Mouse (Mus musculus) left cerebral cortex, adult 9 months (tissue): ENCODE measurements around the gene Trub1.

Experiments
- DNase-seq, 2 experiments: peaks; one replicate each; pipeline ENCODE4 v3.0.0; 2022; ENCODE audit warnings: low spot score in 2 of 2

Gene Trub1

DNA sequence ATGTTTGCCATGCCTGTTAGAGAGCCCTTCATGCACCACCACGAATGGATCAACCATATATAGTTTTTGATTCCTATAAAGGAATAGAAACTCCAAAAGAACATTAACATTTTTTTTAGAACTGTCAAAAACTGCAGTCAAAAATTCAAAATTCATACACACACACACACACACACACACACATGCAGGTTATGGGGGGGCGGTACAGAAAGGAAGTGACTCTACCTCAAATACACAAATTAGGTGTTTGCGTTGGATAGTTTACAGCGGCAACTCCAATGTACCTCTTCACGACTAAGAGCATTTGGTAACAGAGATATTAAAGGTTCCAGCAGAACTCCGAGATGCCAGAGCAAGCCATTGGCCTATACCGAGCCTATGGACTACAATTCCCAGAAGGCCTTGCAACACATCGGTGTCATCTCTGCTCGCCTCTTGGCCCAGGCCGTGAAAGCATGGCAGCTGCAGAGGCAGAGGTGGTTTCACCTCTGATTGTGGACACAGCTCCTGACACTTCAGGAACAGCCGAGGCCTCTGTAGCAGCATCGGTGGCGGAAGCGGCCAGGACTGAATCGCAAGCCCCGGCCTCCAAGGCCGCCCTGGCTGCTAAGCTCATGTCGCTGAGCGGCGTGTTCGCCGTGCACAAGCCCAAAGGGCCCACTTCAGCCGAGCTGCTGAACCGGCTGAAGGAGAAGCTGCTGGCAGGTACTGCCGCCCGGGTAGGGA is at the start of gene Trub1:
Trub1 (plus strand) TSS at position 421 of the 726 bp plus-strand sequence.
- peak; percentile 53 to 85 for DNase-seq

DNA sequence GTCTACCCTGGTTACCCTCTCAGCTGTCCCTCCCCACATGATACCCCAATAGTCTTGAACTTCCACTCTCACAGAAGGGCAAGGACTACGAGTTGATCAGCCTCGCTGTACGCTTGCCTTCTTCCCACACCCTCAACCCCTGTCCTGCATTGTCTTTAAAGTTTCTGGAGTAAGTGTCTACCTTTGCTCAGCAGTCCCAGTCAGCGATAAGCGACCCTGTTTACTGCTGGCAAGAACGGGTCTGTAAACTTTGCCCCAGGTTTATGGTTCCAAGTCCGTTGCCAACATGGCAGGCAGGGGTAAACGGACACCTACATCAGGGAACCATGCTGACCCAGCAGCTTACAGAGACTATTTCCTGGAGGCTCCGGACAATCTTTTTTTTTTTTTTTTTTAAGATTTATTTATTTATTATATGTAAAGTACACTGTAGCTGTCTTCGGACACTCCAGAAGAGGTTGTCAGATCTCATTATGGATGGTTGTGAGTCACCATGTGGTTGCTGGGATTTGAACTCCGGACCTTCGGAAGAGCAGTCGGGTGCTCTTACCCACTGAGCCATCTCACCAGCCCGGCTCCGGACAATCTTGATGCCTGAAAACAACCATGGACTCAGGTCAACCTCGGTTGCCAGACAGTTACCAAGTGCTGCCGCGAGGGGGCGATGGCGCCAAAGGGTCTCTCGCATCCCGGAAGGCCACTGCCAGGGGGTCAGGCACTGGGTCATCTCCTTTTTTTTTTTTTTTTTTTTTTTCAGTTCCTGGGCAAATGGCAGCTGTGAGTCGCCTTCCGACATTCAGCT is 48.8 kb upstream of the Trub1 start:
- DNase-seq, result peak in 1 of 2 experiments; percentile 64

- peak in 1 of 2 experiments; percentile 22 for DNase-seq
Observed at GRCm38 (mm10) chr19:57404502-57404848, 48.2 kb upstream of the Trub1 start.

GRCm38 (mm10) chr19:57407947-57408346 is 44.8 kb upstream of the Trub1 start:
- DNase-seq, result no peak

DNA sequence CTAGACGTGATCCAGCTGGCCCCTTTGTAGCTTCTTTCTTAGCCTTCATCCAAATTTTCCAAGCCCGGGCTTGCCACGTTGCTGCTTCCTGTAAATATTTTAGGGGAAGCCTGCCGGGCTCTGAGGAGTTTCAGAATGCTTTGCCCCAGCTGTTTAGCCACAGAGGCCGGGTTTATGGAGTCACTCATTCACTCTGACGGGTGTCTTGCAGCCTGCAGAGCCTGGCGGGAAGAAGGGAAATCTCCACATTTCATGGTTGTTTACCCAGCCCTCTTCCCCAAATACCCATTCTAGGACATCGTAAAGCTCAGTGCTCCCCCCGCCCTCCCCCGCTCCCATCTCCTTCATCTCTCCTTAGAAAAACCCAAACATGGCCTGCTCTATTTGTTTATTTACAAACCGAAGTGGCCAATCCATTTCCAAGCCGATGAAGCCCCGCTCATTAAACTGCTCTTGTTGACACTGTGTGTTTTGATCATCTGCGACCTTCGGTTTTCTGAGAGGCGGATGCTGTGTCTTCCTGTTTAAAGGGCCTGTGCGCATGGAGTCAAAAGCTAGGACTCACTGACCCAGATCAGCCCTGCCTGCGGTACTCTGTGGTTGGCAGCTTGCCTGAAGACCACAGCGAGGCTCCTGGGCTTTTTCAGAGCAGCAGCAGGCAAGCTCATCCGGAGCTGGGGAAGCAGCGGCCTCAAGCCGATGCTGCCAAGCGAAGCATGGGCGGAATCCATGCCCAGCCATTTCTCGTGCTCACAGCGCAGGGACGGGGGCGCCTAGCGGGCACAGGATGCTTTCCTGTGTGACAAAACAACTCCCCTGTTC is 41.1 kb upstream of the Trub1 start:
- peak in 1 of 2 experiments; percentile 20 for DNase-seq

- no peak for DNase-seq
Observed at GRCm38 (mm10) chr19:57413170-57413569, 39.5 kb upstream of the Trub1 start.

DNA sequence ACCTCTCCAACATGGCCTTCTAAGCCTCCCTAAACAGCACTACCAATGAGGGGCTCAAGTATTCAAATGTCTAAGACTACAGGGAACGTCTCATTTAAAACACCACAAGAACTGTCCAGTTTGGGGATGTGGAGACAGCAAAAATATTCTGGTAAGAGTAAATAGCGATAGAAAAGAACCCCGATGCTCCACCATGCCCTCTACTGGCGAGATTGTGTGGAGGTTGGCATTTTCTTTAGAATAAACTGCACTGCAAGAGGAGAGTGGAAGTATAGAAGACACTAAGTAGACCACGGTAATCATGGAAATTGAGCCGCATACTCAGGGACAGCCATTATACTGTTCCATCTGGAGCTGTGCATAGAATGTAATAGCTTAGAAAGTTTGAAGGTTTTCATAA is 38.8 kb upstream of the Trub1 start:
- no peak for DNase-seq

GRCm38 (mm10) chr19:57415031-57415807 is 37.5 kb upstream of the Trub1 start:
- DNase-seq, result peak in 1 of 2 experiments; percentile 41

DNA sequence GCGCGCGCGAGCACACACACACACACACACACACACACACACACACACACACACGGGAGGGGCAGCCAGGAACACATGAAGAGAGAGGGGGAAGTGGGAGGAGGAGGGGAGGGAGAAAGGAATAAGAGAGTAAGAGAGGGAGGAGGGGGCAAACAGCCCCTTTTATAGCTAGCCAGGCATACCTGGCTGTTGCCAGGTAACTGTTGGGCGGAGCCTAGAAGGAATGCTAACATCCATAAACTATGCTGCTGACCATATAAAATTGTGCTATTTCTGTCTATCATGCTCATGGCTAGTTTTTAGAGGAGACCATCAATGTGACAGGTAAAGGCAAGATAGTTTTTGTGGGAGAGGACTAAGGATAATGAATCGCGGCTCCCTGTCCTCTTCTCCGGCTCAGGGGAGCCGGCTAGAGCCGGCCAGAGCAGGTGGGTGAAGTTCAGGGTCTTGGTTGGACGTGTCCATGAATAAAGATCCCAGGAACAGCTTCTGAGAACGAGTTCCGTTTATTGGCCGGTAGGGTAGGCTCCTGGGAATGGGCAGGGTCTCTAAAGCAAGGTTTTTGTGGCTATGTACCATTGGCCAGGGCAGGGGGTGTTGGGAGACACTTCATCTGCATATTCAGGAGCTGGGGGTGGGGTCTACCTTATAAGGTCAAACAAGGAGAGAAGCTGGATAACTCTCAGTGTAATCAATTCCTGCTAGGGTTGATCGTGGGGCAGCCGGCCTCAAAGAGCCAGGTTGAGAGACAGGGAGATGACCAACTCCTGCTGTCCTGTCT is 34.7 kb upstream of the Trub1 start:
- DNase-seq, result no peak

DNA sequence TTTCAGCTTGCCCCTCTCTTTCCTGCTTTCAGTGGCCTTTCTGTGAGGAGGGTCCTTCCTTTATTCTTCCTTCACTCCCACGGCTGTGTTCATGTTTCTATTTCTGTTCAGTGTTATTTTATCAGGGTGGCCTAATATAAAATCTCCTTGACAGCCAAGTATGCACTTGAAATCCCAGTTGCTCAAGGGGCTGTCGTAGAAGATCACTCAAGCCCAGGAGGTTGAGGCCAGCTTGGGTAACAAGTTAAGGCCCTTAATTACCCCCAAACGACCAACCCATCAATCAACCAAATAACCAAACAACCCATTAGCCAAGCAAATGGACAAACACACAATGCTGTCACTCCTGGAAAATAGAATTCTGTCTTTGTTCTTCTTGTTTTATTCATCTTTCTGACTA is 29.3 kb upstream of the Trub1 start:
- DNase-seq, result no peak

- no peak for DNase-seq
Observed at GRCm38 (mm10) chr19:57425296-57425695, 27.4 kb upstream of the Trub1 start.

GRCm38 (mm10) chr19:57426841-57427240 is 25.9 kb upstream of the Trub1 start:
- no peak for DNase-seq

- no peak for DNase-seq
Observed at GRCm38 (mm10) chr19:57427756-57428438, 24.8 kb upstream of the Trub1 start.

GRCm38 (mm10) chr19:57428641-57429040 is 24.1 kb upstream of the Trub1 start:
- DNase-seq, result no peak

DNA sequence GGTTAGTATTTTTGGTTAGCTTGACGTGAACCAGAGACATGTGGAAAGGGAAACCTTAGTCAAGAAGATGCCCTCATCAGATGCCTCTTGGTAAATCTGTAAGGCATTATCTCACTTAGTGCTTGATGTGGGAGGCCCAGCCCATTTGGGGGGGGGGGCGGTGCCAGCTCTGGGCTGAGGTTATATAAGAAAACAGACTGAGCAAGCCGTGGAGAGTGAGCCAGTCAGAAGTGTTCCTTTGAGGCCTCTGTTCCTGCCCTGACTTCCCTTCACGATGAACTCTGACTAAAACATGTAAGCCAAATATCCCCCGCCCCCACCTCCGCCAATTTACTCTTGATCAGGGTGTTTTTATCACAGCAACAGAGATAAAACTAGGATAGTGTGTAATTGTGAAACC is 22.8 kb upstream of the Trub1 start:
- no peak for DNase-seq

DNA sequence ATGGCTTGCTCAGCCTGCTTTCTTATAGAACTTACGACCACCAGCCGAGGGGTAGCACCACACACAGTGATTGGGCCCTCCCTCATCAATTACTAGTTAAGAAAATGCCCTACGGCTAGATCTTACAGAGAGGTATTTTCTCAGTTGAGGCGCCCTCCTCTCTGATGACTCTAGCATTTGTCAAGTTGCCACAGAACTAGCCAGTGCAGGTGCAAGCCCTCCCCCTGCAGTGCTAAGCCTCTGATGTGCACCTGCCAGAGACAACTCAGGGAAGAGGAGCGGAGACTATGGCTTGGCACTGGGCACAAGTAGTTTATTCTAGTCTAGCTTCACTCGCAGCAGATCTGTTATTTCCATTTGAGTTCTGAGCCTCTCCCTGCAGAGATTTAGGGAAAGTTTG is 21.2 kb upstream of the Trub1 start:
- no peak for DNase-seq

- DNase-seq, result no peak
Observed at GRCm38 (mm10) chr19:57434024-57434423, 18.7 kb upstream of the Trub1 start.

DNA sequence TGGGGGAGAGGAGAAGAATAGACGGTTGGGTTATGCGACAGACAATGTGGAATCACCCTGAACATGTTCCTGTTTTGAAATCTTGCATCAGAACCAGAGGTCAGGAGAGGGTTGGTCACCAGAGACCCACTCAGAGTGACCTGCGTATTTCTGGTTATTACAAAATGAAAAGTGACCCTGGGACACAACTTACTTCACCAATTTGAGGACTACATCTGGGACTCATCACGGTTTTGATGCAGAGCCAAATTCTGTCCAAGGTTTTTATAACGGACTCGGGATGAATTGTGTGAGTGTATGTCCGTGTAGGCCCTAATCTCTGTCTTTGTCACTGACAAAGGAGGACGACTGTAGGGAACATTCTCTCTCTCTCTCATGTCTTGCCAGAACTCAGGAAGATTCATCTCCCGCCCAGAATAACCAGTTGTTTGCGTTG is 16.1 kb upstream of the Trub1 start:
- DNase-seq, result no peak

DNA sequence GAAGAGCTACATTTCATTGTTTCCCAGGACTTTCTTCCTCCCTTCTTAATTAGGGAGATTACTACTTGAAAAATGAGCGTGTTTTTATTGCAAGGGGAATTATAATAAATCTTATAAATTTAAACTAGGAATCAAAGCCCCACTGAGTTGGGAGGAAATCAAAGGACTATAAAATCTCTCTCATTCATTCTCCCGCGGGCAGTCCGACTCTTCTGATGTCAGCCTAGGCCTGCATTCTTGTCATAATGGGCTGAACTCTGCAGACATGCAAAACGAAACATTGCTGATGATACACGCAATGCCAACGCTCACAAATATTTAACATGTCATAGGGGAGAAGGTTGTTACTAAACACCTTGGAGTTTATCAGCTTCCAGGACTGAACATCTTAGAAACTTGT is 15.7 kb upstream of the Trub1 start:
- DNase-seq, result no peak

GRCm38 (mm10) chr19:57439296-57439695 is 13.4 kb upstream of the Trub1 start:
- no peak for DNase-seq
